In the genomic region with DNA sequence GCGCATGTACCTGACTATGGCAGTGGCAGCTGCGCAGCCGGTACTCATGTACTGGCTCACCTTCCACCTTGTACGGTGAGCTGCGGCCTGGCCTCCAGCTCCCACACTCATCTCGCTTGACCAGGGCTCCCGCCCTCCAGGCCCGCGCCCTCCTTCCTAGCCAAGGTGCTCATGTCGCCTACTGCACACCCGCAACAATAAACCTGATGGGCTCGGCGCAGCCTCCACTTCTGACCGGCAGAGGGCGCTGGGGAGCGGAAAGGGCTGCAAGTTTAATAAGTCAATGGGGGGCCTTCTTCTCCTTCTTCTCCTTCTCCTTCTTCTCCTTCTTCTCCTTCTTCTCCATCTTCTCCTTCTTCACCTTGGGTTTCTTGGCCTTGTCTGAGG, we compare ENCODE assay signal across 8 mouse cellular contexts. TPM values are rescaled to one million over a fixed set of nuclear protein-coding genes. Genes with fewer than 3 reads are reported as not detected.
DNase-seq lines count a peak whose midpoint lies in the region; ATAC-seq and TF ChIP-seq lines count a peak whose summit lies in the region.

No protein-coding gene starts in this region.

- 0 out of 2 replicates have a peak overlapping the region, but pooled peaks have one; percentile 35 for H3K9ac ChIP-seq in heart, postnatal 0 days (replicated peaks; ENCODE audit: low read depth, low read length)
- H3K9ac ChIP-seq in lung, embryonic 15.5 days: peak overlapping the region; percentile 37; the same call in 1 of the 2 replicates

- 0 out of 2 replicates have a peak, but pooled peaks cover 4% of the 10 kb centered on the region for H3K4me1 ChIP-seq in heart, postnatal 0 days (ENCODE audit: control insufficient read depth, insufficient read depth)
- peaks cover 33% of the 10 kb centered on the region for H3K4me1 ChIP-seq in lung, embryonic 15.5 days

- DNase-seq in brain, embryonic 14.5 days (ENCODE audit: low read depth): peak; percentile 66
- peak; percentile 60 for DNase-seq in heart, postnatal 0 days (ENCODE audit: low spot score)
- peak; percentile 73 to 92 for DNase-seq in kidney, postnatal 36 days
- peak; percentile 43 for DNase-seq in ovary, adult 18-20 months (ENCODE audit: low spot score)
- DNase-seq in thymus, postnatal 10 days (ENCODE audit: low spot score in 2 of 2): peak; percentile 77 to 92

- peak; percentile 55 for ATAC-seq in CD4-positive, CD25-positive, alpha-beta regulatory T cell, adult 4 months
- peak; percentile 53 for ATAC-seq in erythroid progenitor cell, adult 5-6 weeks (replicated peaks; ENCODE audit: low FRiP score, poor library complexity, severe bottlenecking)
- ATAC-seq in heart, postnatal 0 days (ENCODE audit: insufficient read depth, low read depth): no peak
- peak; percentile 40; the same call in 1 of the 2 replicates for ATAC-seq in lung, embryonic 15.5 days (ENCODE audit: borderline replicate concordance, extremely low read depth, low FRiP score, low TSS enrichment)

- peak overlapping the region; percentile 39 for H3K4me3 ChIP-seq in heart, postnatal 0 days (ENCODE audit: low read depth, low read length)
- peak overlapping the region; percentile 39 for H3K4me3 ChIP-seq in lung, embryonic 15.5 days

- no peaks in the 10 kb centered on the region for H3K27me3 ChIP-seq in heart, postnatal 0 days (ENCODE audit: control insufficient read depth, insufficient read depth, low read length)
- H3K27me3 ChIP-seq in lung, embryonic 15.5 days: no peaks in the 10 kb centered on the region

- TF ChIP-seq EP300 in heart, postnatal 0 days (IDR thresholded peaks at IDR 0.05; ENCODE audit: low read depth): no peak

- no peaks in the 10 kb centered on the region for H3K9me3 ChIP-seq in heart, postnatal 0 days (replicated peaks; ENCODE audit: control insufficient read depth, low read length)
- H3K9me3 ChIP-seq in lung, embryonic 15.5 days: no peaks in the 10 kb centered on the region

- peak; percentile 93 for TF ChIP-seq CTCF in brain, embryonic 14.5 days (IDR thresholded peaks at IDR 0.05; ENCODE audit: borderline replicate concordance, extremely low read depth, insufficient read depth, insufficient read length)
- TF ChIP-seq CTCF in heart, postnatal 0 days (IDR thresholded peaks at IDR 0.05; ENCODE audit: low read depth): peak; percentile 95

- H3K4me2 ChIP-seq in heart, postnatal 0 days (ENCODE audit: low read depth, low read length): peak overlapping the region; percentile 69
- peak overlapping the region; percentile 62 for H3K4me2 ChIP-seq in lung, embryonic 15.5 days

- H3K27ac ChIP-seq in heart, postnatal 0 days (ENCODE audit: low read depth): no peak overlapping the region
- peak overlapping the region; percentile 71; the same call in 1 of the 2 replicates for H3K27ac ChIP-seq in lung, embryonic 15.5 days

- TF ChIP-seq POLR2A in brain, embryonic 14.5 days (IDR thresholded peaks at IDR 0.05; ENCODE audit: borderline replicate concordance, extremely low read depth, insufficient read depth, insufficient read length, poor library complexity, severe bottlenecking): no peak

- peaks cover 27% of the 10 kb centered on the region for H3K36me3 ChIP-seq in heart, postnatal 0 days (replicated peaks; ENCODE audit: control insufficient read depth, insufficient read depth, low read length)
- H3K36me3 ChIP-seq in lung, embryonic 15.5 days: peaks cover 22% of the 10 kb centered on the region; the same call in 1 of the 2 replicates

- WGBS in heart, postnatal 0 days: 30% methylated on average over 16 of the region's 16 CpGs
- 24% methylated on average over 16 of the region's 16 CpGs for WGBS in lung, embryonic 15.5 days

RNA-seq across cellular contexts. Expression of a gene that starts 1.0 kb away (rescaled TPM):
- polyA plus RNA-seq in CD4-positive, CD25-positive, alpha-beta regulatory T cell, adult 4 months (2017; shearing (Covaris generic)): 1 to 10 TPM; 1.0 to 1.6 TPM
- 0.19 and 0.40 TPM in 2 replicates for polyA plus RNA-seq in brain, embryonic 14.5 days (2012; rRNA removed)
- not detected in 2 replicates for total RNA-seq in erythroid progenitor cell, adult 5-6 weeks (2015; ENCODE audit: low replicate concordance)
- total RNA-seq in erythroid progenitor cell, adult 5-6 weeks (2017; ENCODE audit: low replicate concordance): not detected in 2 replicates
- 0.42 and 1.5 TPM in 2 replicates for total RNA-seq in heart, postnatal 0 days (2014; rRNA removed; ENCODE audit: low replicate concordance)
- polyA plus RNA-seq in heart, postnatal 0 days (2015; fragmentation: Nextera tagmentation; extraction: Ambion mirVana): 11.8 and 14.0 TPM in 2 replicates
- 13.1 and 14.4 TPM in 2 replicates for polyA plus RNA-seq in lung, embryonic 15.5 days (2015; fragmentation: Nextera tagmentation; extraction: Ambion mirVana)

RNA-seq across cellular contexts. Expression of a gene that starts 9.2 kb away (rescaled TPM):
- polyA plus RNA-seq in CD4-positive, CD25-positive, alpha-beta regulatory T cell, adult 4 months (2017; shearing (Covaris generic)): 10 to 100 TPM; 58.4 to 71.7 TPM
- 67.2 and 84.0 TPM in 2 replicates for polyA plus RNA-seq in brain, embryonic 14.5 days (2012; rRNA removed)
- total RNA-seq in erythroid progenitor cell, adult 5-6 weeks (2015; ENCODE audit: low replicate concordance): 8.0 and 14.8 TPM in 2 replicates
- 5.6 and 6.9 TPM in 2 replicates for total RNA-seq in erythroid progenitor cell, adult 5-6 weeks (2017; ENCODE audit: low replicate concordance)
- 174 and 194 TPM in 2 replicates for total RNA-seq in heart, postnatal 0 days (2014; rRNA removed; ENCODE audit: low replicate concordance)
- 121 and 125 TPM in 2 replicates for polyA plus RNA-seq in heart, postnatal 0 days (2015; fragmentation: Nextera tagmentation; extraction: Ambion mirVana)
- 133 and 134 TPM in 2 replicates for polyA plus RNA-seq in lung, embryonic 15.5 days (2015; fragmentation: Nextera tagmentation; extraction: Ambion mirVana)

RNA-seq across cellular contexts. Expression of a gene that starts 15.0 kb away (rescaled TPM):
- polyA plus RNA-seq in CD4-positive, CD25-positive, alpha-beta regulatory T cell, adult 4 months (2017; shearing (Covaris generic)): 1 to 10 TPM; 2.5 to 5.3 TPM
- polyA plus RNA-seq in brain, embryonic 14.5 days (2012; rRNA removed): 1.6 and 1.7 TPM in 2 replicates
- total RNA-seq in erythroid progenitor cell, adult 5-6 weeks (2015; ENCODE audit: low replicate concordance): 1.1 and 4.2 TPM in 2 replicates
- 3.0 and 9.5 TPM in 2 replicates for total RNA-seq in erythroid progenitor cell, adult 5-6 weeks (2017; ENCODE audit: low replicate concordance)
- 6.3 and 27.4 TPM in 2 replicates for total RNA-seq in heart, postnatal 0 days (2014; rRNA removed; ENCODE audit: low replicate concordance)
- polyA plus RNA-seq in heart, postnatal 0 days (2015; fragmentation: Nextera tagmentation; extraction: Ambion mirVana): 0.88 and 0.96 TPM in 2 replicates
- polyA plus RNA-seq in lung, embryonic 15.5 days (2015; fragmentation: Nextera tagmentation; extraction: Ambion mirVana): 1.7 and 2.0 TPM in 2 replicates

RNA-seq across cellular contexts. Expression of a gene that starts 33.5 kb away (rescaled TPM):
- under 1 TPM; 0.44 to 0.56 TPM for polyA plus RNA-seq in CD4-positive, CD25-positive, alpha-beta regulatory T cell, adult 4 months (2017; shearing (Covaris generic))
- polyA plus RNA-seq in brain, embryonic 14.5 days (2012; rRNA removed): 8.8 and 9.1 TPM in 2 replicates
- total RNA-seq in erythroid progenitor cell, adult 5-6 weeks (2015; ENCODE audit: low replicate concordance): not detected in 2 replicates
- not detected in 2 replicates for total RNA-seq in erythroid progenitor cell, adult 5-6 weeks (2017; ENCODE audit: low replicate concordance)
- total RNA-seq in heart, postnatal 0 days (2014; rRNA removed; ENCODE audit: low replicate concordance): 1.2 TPM in 1 of 2 replicates, not detected in the other
- 0.14 TPM in 2 replicates for polyA plus RNA-seq in heart, postnatal 0 days (2015; fragmentation: Nextera tagmentation; extraction: Ambion mirVana)
- polyA plus RNA-seq in lung, embryonic 15.5 days (2015; fragmentation: Nextera tagmentation; extraction: Ambion mirVana): 0.86 and 1.0 TPM in 2 replicates

RNA-seq across cellular contexts. Expression of a gene that starts 34.4 kb away (rescaled TPM):
- polyA plus RNA-seq in CD4-positive, CD25-positive, alpha-beta regulatory T cell, adult 4 months (2017; shearing (Covaris generic)): 10 to 100 TPM; 71.7 to 73.2 TPM
- 43.0 and 43.8 TPM in 2 replicates for polyA plus RNA-seq in brain, embryonic 14.5 days (2012; rRNA removed)
- total RNA-seq in erythroid progenitor cell, adult 5-6 weeks (2015; ENCODE audit: low replicate concordance): 4.2 and 7.9 TPM in 2 replicates
- 3.0 TPM in 1 of 2 replicates, not detected in the other for total RNA-seq in erythroid progenitor cell, adult 5-6 weeks (2017; ENCODE audit: low replicate concordance)
- 30.1 and 46.6 TPM in 2 replicates for total RNA-seq in heart, postnatal 0 days (2014; rRNA removed; ENCODE audit: low replicate concordance)
- polyA plus RNA-seq in heart, postnatal 0 days (2015; fragmentation: Nextera tagmentation; extraction: Ambion mirVana): 81.6 and 83.2 TPM in 2 replicates
- polyA plus RNA-seq in lung, embryonic 15.5 days (2015; fragmentation: Nextera tagmentation; extraction: Ambion mirVana): 325 and 332 TPM in 2 replicates
